ENCODE assay signal across 15 mouse cellular contexts in genomic region chr4:5590531-5590930, GRCm38 (mm10).
"Had no signal": no experiment of that assay in that cellular context is flagged by ENCODE, and none has a peak within 500 bp of the region (broad histone marks: within the 10 kb centered on the region; RNA-seq: fewer than 3 reads in every experiment).

No protein-coding gene starts in this region.

- H3K9me3 ChIP-seq: liver, embryonic 15.5 days; megakaryocyte, embryonic 14.5 days; midbrain, embryonic 12.5 days had no signal

- H3K4me1 ChIP-seq: liver, embryonic 15.5 days; megakaryocyte, embryonic 14.5 days; midbrain, embryonic 12.5 days had no signal

- DNase-seq: kidney, adult 8-10 months; kidney, postnatal 25 days; layer of hippocampus, adult 9-11 months; layer of hippocampus, postnatal 36 days; lung, adult 2 months; lung, postnatal 14 days; right cerebral cortex, postnatal 25 days; thymus, adult 18-20 months; thymus, postnatal 25 days had no signal

- H3K27me3 ChIP-seq: liver, embryonic 15.5 days; megakaryocyte, embryonic 14.5 days; midbrain, embryonic 12.5 days had no signal

- H3K9ac ChIP-seq: liver, embryonic 15.5 days; midbrain, embryonic 12.5 days had no signal

- H3K36me3 ChIP-seq: liver, embryonic 15.5 days; midbrain, embryonic 12.5 days had no signal

- H3K4me2 ChIP-seq: liver, embryonic 11.5 days; liver, embryonic 15.5 days; midbrain, embryonic 12.5 days had no signal

- H3K27ac ChIP-seq: liver, embryonic 15.5 days; macrophage; midbrain, embryonic 12.5 days; stomach, postnatal 0 days had no signal

- H3K4me3 ChIP-seq: liver, embryonic 15.5 days; megakaryocyte, embryonic 14.5 days; midbrain, embryonic 12.5 days had no signal
